Mouse (Mus musculus): ENCODE measurements at regions not wholly inside any gene's neighbourhood (a gene's known extent, or its start where the extent isn't known, plus 50 kb on each side); places are given as distances from the start of the nearest gene placed in this dataset.

GRCm38 (mm10) chr2:171640478-171640877 lies 402.8 kb downstream of the Cbln4 start:
- no peak for TF ChIP-seq CTCF (IDR thresholded peaks at IDR 0.05; ENCODE audit: low read depth, low read length)
- no peak for TF ChIP-seq POLR2A (IDR thresholded peaks at IDR 0.05; ENCODE audit: insufficient read depth, low read length)
- TF ChIP-seq EP300 (IDR thresholded peaks at IDR 0.05; ENCODE audit: insufficient read depth, low read depth, low read length): no peak

All from ES-Bruce4 (cell line).